Mouse (Mus musculus) heart, embryonic 15.5 days (tissue): ENCODE measurements at regions not wholly inside any gene's neighbourhood (a gene's known extent, or its start where the extent isn't known, plus 50 kb on each side); places are given as distances from the start of the nearest gene placed in this dataset.

ENCODE experiments used
- ATAC-seq: fragments of 200-750 bp; cut with Nextera tagmentation; replicated peaks from 2 replicates; pipeline ENCODE4 v1.8.0; 2017; ENCODE audit warnings: low read depth, moderate TSS enrichment; ENCODE audit not compliant: insufficient number of reproducible peaks, insufficient read depth, low FRiP score
- H3K27ac ChIP-seq: fragments of 300-500 bp; sonication (generic); 2 replicates; pipeline ENCODE4 v1.5.1; 2015; ENCODE audit warnings: mild to moderate bottlenecking, inconsistent platforms
- H3K27me3 ChIP-seq: fragments of 300-500 bp; sonication (generic); 2 replicates; pipeline ENCODE4 v1.6.1; 2015; ENCODE audit warnings: inconsistent platforms
- H3K36me3 ChIP-seq: fragments of 300-500 bp; sonication (generic); 2 replicates; pipeline ENCODE4 v1.6.1; 2015; ENCODE audit warnings: mild to moderate bottlenecking, inconsistent platforms
- H3K4me1 ChIP-seq: fragments of 300-500 bp; sonication (generic); replicated peaks from 2 replicates; pipeline ENCODE4 v1.6.1; 2015; ENCODE audit warnings: inconsistent platforms
- H3K4me2 ChIP-seq: fragments of 300-500 bp; sonication (generic); 2 replicates; pipeline ENCODE4 v1.6.1; 2015; ENCODE audit warnings: inconsistent platforms, mild to moderate bottlenecking, moderate library complexity
- H3K4me3 ChIP-seq: fragments of 300-500 bp; sonication (generic); 2 replicates; pipeline ENCODE4 v1.5.1; 2015; ENCODE audit warnings: mild to moderate bottlenecking, inconsistent platforms
- H3K9ac ChIP-seq: fragments of 300-500 bp; sonication (generic); 2 replicates; pipeline ENCODE4 v1.6.1; 2015; ENCODE audit warnings: mild to moderate bottlenecking, inconsistent platforms
- H3K9me3 ChIP-seq: fragments of 300-500 bp; sonication (generic); replicated peaks from 2 replicates; pipeline ENCODE4 v1.6.1; 2016; ENCODE audit warnings: inconsistent platforms
- WGBS: fragments of 180-500 bp; shearing (Covaris S2); methylation state at CpG from one replicate; pipeline ENCODE4 v1.1.7; 2015; ENCODE audit warnings: mixed read lengths; 5-methylcytosine and 5-hydroxymethylcytosine counted together

GRCm38 (mm10) chr1:90320518-90320917 lies 116.7 kb downstream of the Ackr3 start:
- WGBS = 76% methylated on average over 9 of the region's 9 CpGs

GRCm38 (mm10) chr1:90321501-90321900 lies 117.7 kb downstream of the Ackr3 start:
- Histone ChIP-seq H3K4me3 (no peak overlapping the region), H3K36me3 (no peaks in the 10 kb centered on the region), H3K27me3 (peaks cover 3% of the 10 kb centered on the region; the same call in 1 of the 2 replicates), H3K4me1 (no peaks in the 10 kb centered on the region), H3K9ac (no peak overlapping the region), H3K4me2 (no peak overlapping the region), H3K9me3 (no peaks in the 10 kb centered on the region), H3K27ac (no peak overlapping the region)
- ATAC-seq = no peak
- WGBS = 69% methylated on average over 8 of the region's 8 CpGs

More at GRCm38 (mm10) chr1:90320518-90320917, 116.7 kb downstream of the Ackr3 start:
- H3K9ac ChIP-seq = no peak overlapping the region
- H3K27ac ChIP-seq = no peak overlapping the region
- H3K4me2 ChIP-seq = no peak overlapping the region
- peaks cover 3% of the 10 kb centered on the region; the same call in 1 of the 2 replicates for H3K27me3 ChIP-seq
- H3K36me3 ChIP-seq = no peaks in the 10 kb centered on the region
- no peak overlapping the region for H3K4me3 ChIP-seq
- ATAC-seq = no peak
- H3K9me3 ChIP-seq = no peaks in the 10 kb centered on the region
- no peaks in the 10 kb centered on the region for H3K4me1 ChIP-seq

GRCm38 (mm10) chr1:90327237-90327636 lies 123.5 kb downstream of the Ackr3 start:
- Histone ChIP-seq H3K9me3 (no peaks in the 10 kb centered on the region), H3K4me2 (no peak overlapping the region), H3K27ac (no peak overlapping the region), H3K36me3 (no peaks in the 10 kb centered on the region), H3K4me1 (no peaks in the 10 kb centered on the region), H3K27me3 (no peaks in the 10 kb centered on the region), H3K9ac (no peak overlapping the region), H3K4me3 (no peak overlapping the region)
- no peak for ATAC-seq
- WGBS = 69% methylated on average over 6 of the region's 6 CpGs

- Histone ChIP-seq H3K9ac (no peak overlapping the region), H3K4me2 (no peak overlapping the region), H3K4me1 (0 out of 2 replicates have a peak, but pooled peaks cover 2% of the 10 kb centered on the region), H3K36me3 (no peaks in the 10 kb centered on the region), H3K9me3 (no peaks in the 10 kb centered on the region), H3K4me3 (no peak overlapping the region), H3K27ac (no peak overlapping the region), H3K27me3 (no peaks in the 10 kb centered on the region)
- 73% methylated on average over 4 of the region's 4 CpGs for WGBS
- ATAC-seq = no peak
Measured at GRCm38 (mm10) chr1:90332531-90332930, 128.8 kb downstream of the Ackr3 start.

GRCm38 (mm10) chr1:90333676-90334430 lies 130.1 kb downstream of the Ackr3 start:
- Histone ChIP-seq H3K4me2 (no peak overlapping the region), H3K27me3 (no peaks in the 10 kb centered on the region), H3K4me1 (0 out of 2 replicates have a peak, but pooled peaks cover 2% of the 10 kb centered on the region), H3K4me3 (no peak overlapping the region), H3K27ac (no peak overlapping the region), H3K9ac (no peak overlapping the region), H3K9me3 (no peaks in the 10 kb centered on the region), H3K36me3 (no peaks in the 10 kb centered on the region)
- no peak for ATAC-seq
- 67% methylated on average over 6 of the region's 6 CpGs for WGBS

GRCm38 (mm10) chr1:90335001-90335747 lies 131.4 kb downstream of the Ackr3 start:
- 71% methylated on average over 25 of the region's 25 CpGs for WGBS
- H3K4me2 ChIP-seq = no peak overlapping the region
- no peak for ATAC-seq
- H3K27me3 ChIP-seq = 0 out of 2 replicates have a peak, but pooled peaks cover 4% of the 10 kb centered on the region
- H3K27ac ChIP-seq = no peak overlapping the region
- no peak overlapping the region for H3K9ac ChIP-seq
- no peak overlapping the region for H3K4me3 ChIP-seq
- no peaks in the 10 kb centered on the region for H3K9me3 ChIP-seq
- H3K36me3 ChIP-seq = no peaks in the 10 kb centered on the region
- 0 out of 2 replicates have a peak, but pooled peaks cover 2% of the 10 kb centered on the region for H3K4me1 ChIP-seq

GRCm38 (mm10) chr1:90337876-90338316 lies 134.1 kb downstream of the Ackr3 start:
- Histone ChIP-seq H3K4me3 (no peak overlapping the region), H3K9me3 (no peaks in the 10 kb centered on the region), H3K4me1 (0 out of 2 replicates have a peak, but pooled peaks cover 2% of the 10 kb centered on the region), H3K4me2 (no peak overlapping the region), H3K27ac (no peak overlapping the region), H3K36me3 (no peaks in the 10 kb centered on the region), H3K9ac (no peak overlapping the region), H3K27me3 (0 out of 2 replicates have a peak, but pooled peaks cover 4% of the 10 kb centered on the region)
- 66% methylated on average over 12 of the region's 12 CpGs for WGBS
- ATAC-seq = no peak

- H3K27ac ChIP-seq = no peak overlapping the region
- H3K27me3 ChIP-seq = peaks cover 10% of the 10 kb centered on the region
- H3K4me3 ChIP-seq = no peak overlapping the region
- H3K36me3 ChIP-seq = no peaks in the 10 kb centered on the region
- H3K9me3 ChIP-seq = no peaks in the 10 kb centered on the region
- no peak overlapping the region for H3K9ac ChIP-seq
- no peak overlapping the region for H3K4me2 ChIP-seq
- no peaks in the 10 kb centered on the region for H3K4me1 ChIP-seq
- no peak for ATAC-seq
- 47% methylated on average over 1 of the region's 1 CpGs for WGBS
Measured at GRCm38 (mm10) chr1:90342346-90342745, 138.6 kb downstream of the Ackr3 start.

- Histone ChIP-seq H3K4me3 (no peak overlapping the region), H3K9ac (no peak overlapping the region), H3K4me2 (no peak overlapping the region), H3K4me1 (no peaks in the 10 kb centered on the region), H3K9me3 (no peaks in the 10 kb centered on the region), H3K27me3 (peaks cover 11% of the 10 kb centered on the region), H3K27ac (no peak overlapping the region), H3K36me3 (no peaks in the 10 kb centered on the region)
- ATAC-seq = no peak
- 74% methylated on average over 2 of the region's 2 CpGs for WGBS
Measured at GRCm38 (mm10) chr1:90343492-90343891, 139.7 kb downstream of the Ackr3 start.

GRCm38 (mm10) chr1:90347032-90347431 lies 143.3 kb downstream of the Ackr3 start:
- no peak overlapping the region for H3K9ac ChIP-seq
- no peak overlapping the region for H3K27ac ChIP-seq
- no peak overlapping the region for H3K4me3 ChIP-seq
- H3K9me3 ChIP-seq = no peaks in the 10 kb centered on the region
- H3K27me3 ChIP-seq = peaks cover 6% of the 10 kb centered on the region
- no peaks in the 10 kb centered on the region for H3K4me1 ChIP-seq
- no peak overlapping the region for H3K4me2 ChIP-seq
- no peaks in the 10 kb centered on the region for H3K36me3 ChIP-seq
- no peak for ATAC-seq
- 42% methylated on average over 6 of the region's 6 CpGs for WGBS

GRCm38 (mm10) chr1:90349611-90350010 lies 145.8 kb downstream of the Ackr3 start:
- no peak for ATAC-seq
- Histone ChIP-seq H3K36me3 (no peaks in the 10 kb centered on the region), H3K4me2 (no peak overlapping the region), H3K9ac (no peak overlapping the region), H3K4me1 (0 out of 2 replicates have a peak, but pooled peaks cover 3% of the 10 kb centered on the region), H3K27ac (no peak overlapping the region), H3K4me3 (no peak overlapping the region), H3K9me3 (no peaks in the 10 kb centered on the region), H3K27me3 (peaks cover 6% of the 10 kb centered on the region)
- 60% methylated on average over 6 of the region's 6 CpGs for WGBS
